Mouse (Mus musculus): Measurements from ENCODE around the gene Pik3c2g. TPM values are rescaled to one million over a fixed set of nuclear protein-coding genes. Genes with fewer than 3 reads are reported as not detected.

The Pik3c2g gene
- total and polyA plus RNA-seq, 3 experiments = not detected

- Histone ChIP-seq H3K4me1 (ENCODE audit: control insufficient read depth in 1 of 2, insufficient read depth in 2 of 2, low read length in 2 of 2) (no peaks in the 10 kb centered on the region), H3K9me3 (replicated peaks; ENCODE audit: insufficient read depth, low read length) (no peaks in the 10 kb centered on the region), H3K4me3 (ENCODE audit: control insufficient read depth in 1 of 2, insufficient read depth in 1 of 2, low read depth in 2 of 2, low read length in 2 of 2) (no peak overlapping the region), H3K36me3 (ENCODE audit: control insufficient read depth in 1 of 2, insufficient read depth in 2 of 2, low read length in 2 of 2) (no peaks in the 10 kb centered on the region), H3K27me3 (ENCODE audit: control insufficient read depth in 1 of 2, insufficient read depth in 2 of 2, low read length in 2 of 2) (no peaks in the 10 kb centered on the region), H3K79me2 (ENCODE audit: control insufficient read depth, insufficient read depth, low read length, poor library complexity) (no peaks in the 10 kb centered on the region), H3K27ac (ENCODE audit: control insufficient read depth, low read depth, low read length) (no peak overlapping the region), H3K9ac (ENCODE audit: control insufficient read depth, low read depth, low read length, poor library complexity, severe bottlenecking) (no peak overlapping the region)
- TF ChIP-seq ZMIZ1 (IDR thresholded peaks at IDR 0.05; ENCODE audit: low read depth, low read length) (no peak), ELF1 (IDR thresholded peaks at IDR 0.05; ENCODE audit: low read depth, low read length) (no peak), BHLHE40 (IDR thresholded peaks at IDR 0.05; ENCODE audit: borderline replicate concordance, low read depth, low read length) (no peak), MXI1 (IDR thresholded peaks at IDR 0.05; ENCODE audit: low read depth, low read length) (no peak), MEF2A (IDR thresholded peaks at IDR 0.05; ENCODE audit: extremely low read depth, insufficient replicate concordance, low read depth, low read length, poor library complexity, severe bottlenecking) (no peak), TCF12 (IDR thresholded peaks at IDR 0.05; ENCODE audit: low read depth, low read length) (no peak), KAT2A (conservative IDR thresholded peaks at IDR 0.05; ENCODE audit: low read depth, low read length) (no peak), NELFE (IDR thresholded peaks at IDR 0.05; ENCODE audit: low read depth, low read length) (no peak)
- DNase-seq (ENCODE audit: low read depth, low spot score) = no peak
Observed at GRCm38 (mm10) chr6:139575854-139576253, 11.2 kb upstream of the Pik3c2g start.

GRCm38 (mm10) chr6:139576261-139577014, 10.6 kb upstream of the Pik3c2g start:
- no peak overlapping the region for H3K4me3 ChIP-seq (ENCODE audit: control insufficient read depth in 1 of 2, insufficient read depth in 1 of 2, low read depth in 2 of 2, low read length in 2 of 2)
- H3K9me3 ChIP-seq (replicated peaks; ENCODE audit: insufficient read depth, low read length) = no peaks in the 10 kb centered on the region
- H3K9ac ChIP-seq (ENCODE audit: control insufficient read depth, low read depth, low read length, poor library complexity, severe bottlenecking) = no peak overlapping the region
- H3K27ac ChIP-seq (ENCODE audit: control insufficient read depth, low read depth, low read length) = no peak overlapping the region
- no peaks in the 10 kb centered on the region for H3K27me3 ChIP-seq (ENCODE audit: control insufficient read depth in 1 of 2, insufficient read depth in 2 of 2, low read length in 2 of 2)
- H3K36me3 ChIP-seq (ENCODE audit: control insufficient read depth in 1 of 2, insufficient read depth in 2 of 2, low read length in 2 of 2) = no peaks in the 10 kb centered on the region
- no peak for DNase-seq (ENCODE audit: low read depth, low spot score)
- no peak for TF ChIP-seq CHD1 (IDR thresholded peaks at IDR 0.05; ENCODE audit: low read depth, low read length)
- no peaks in the 10 kb centered on the region for H3K4me1 ChIP-seq (ENCODE audit: control insufficient read depth in 1 of 2, insufficient read depth in 2 of 2, low read length in 2 of 2)
- no peaks in the 10 kb centered on the region for H3K79me2 ChIP-seq (ENCODE audit: control insufficient read depth, insufficient read depth, low read length, poor library complexity)

GRCm38 (mm10) chr6:139577026-139577861, 9.8 kb upstream of the Pik3c2g start:
- no peak overlapping the region for H3K4me3 ChIP-seq (ENCODE audit: control insufficient read depth in 1 of 2, insufficient read depth in 1 of 2, low read depth in 2 of 2, low read length in 2 of 2)
- no peaks in the 10 kb centered on the region for H3K4me1 ChIP-seq (ENCODE audit: control insufficient read depth in 1 of 2, insufficient read depth in 2 of 2, low read length in 2 of 2)
- H3K27me3 ChIP-seq (ENCODE audit: control insufficient read depth in 1 of 2, insufficient read depth in 2 of 2, low read length in 2 of 2) = no peaks in the 10 kb centered on the region
- H3K79me2 ChIP-seq (ENCODE audit: control insufficient read depth, insufficient read depth, low read length, poor library complexity) = no peaks in the 10 kb centered on the region
- no peaks in the 10 kb centered on the region for H3K36me3 ChIP-seq (ENCODE audit: control insufficient read depth in 1 of 2, insufficient read depth in 2 of 2, low read length in 2 of 2)
- H3K9me3 ChIP-seq (replicated peaks; ENCODE audit: insufficient read depth, low read length) = no peaks in the 10 kb centered on the region
- no peak overlapping the region for H3K9ac ChIP-seq (ENCODE audit: control insufficient read depth, low read depth, low read length, poor library complexity, severe bottlenecking)
- DNase-seq (ENCODE audit: low read depth, low spot score) = no peak
- no peak overlapping the region for H3K27ac ChIP-seq (ENCODE audit: control insufficient read depth, low read depth, low read length)
- TF ChIP-seq CTCF (IDR thresholded peaks at IDR 0.05 in 2 of 3, conservative IDR thresholded peaks at IDR 0.05 in 1 of 3; ENCODE audit: control insufficient read depth in 1 of 3, insufficient read depth in 1 of 3, low read depth in 2 of 3, low read length in 3 of 3, poor library complexity in 1 of 3, severe bottlenecking in 1 of 3) (no peak), MAFK (IDR thresholded peaks at IDR 0.05; ENCODE audit: borderline replicate concordance, low read depth, low read length) (no peak), KAT2A (conservative IDR thresholded peaks at IDR 0.05; ENCODE audit: low read depth, low read length) (no peak), TAL1 (IDR thresholded peaks at IDR 0.05; ENCODE audit: low read length) (no peak), RAD21 (IDR thresholded peaks at IDR 0.05; ENCODE audit: low read depth, low read length) (no peak), POLR2A (IDR thresholded peaks at IDR 0.05; ENCODE audit: control insufficient read depth in 1 of 2, insufficient read depth in 1 of 2, low read depth in 1 of 2, low read length in 2 of 2, poor library complexity in 1 of 2) (no peak), NRF1 (IDR thresholded peaks at IDR 0.05; ENCODE audit: insufficient read depth, low read depth, low read length, poor library complexity, severe bottlenecking) (no peak), POLR2AphosphoS5 (IDR thresholded peaks at IDR 0.05; ENCODE audit: borderline replicate concordance, low read depth, low read length) (no peak), RCOR1 (IDR thresholded peaks at IDR 0.05; ENCODE audit: low read depth, low read length) (no peak), GABPA (IDR thresholded peaks at IDR 0.05; ENCODE audit: low read depth, low read length) (no peak), HCFC1 (IDR thresholded peaks at IDR 0.05; ENCODE audit: low read depth, low read length) (no peak)

Data from MEL (cell line).